Mouse (Mus musculus) kidney, embryonic 14.5 days (tissue): ENCODE results near the gene Nup188. TPM values are rescaled to one million over a fixed set of nuclear protein-coding genes. Genes with fewer than 3 reads are reported as not detected.
A peak's percentile ranks its signal among the peaks of the same experiment; 100 is the strongest.

Experiments
- ATAC-seq: fragments of 200-750 bp; cut with Nextera tagmentation; 2 replicates; pipeline ENCODE4 v1.8.0; 2017; ENCODE audit warnings: moderate number of reproducible peaks, mild to moderate bottlenecking, moderate TSS enrichment, moderate library complexity; ENCODE audit not compliant: low FRiP score, low TSS enrichment
- H3K27ac ChIP-seq: fragments of 300-500 bp; sonication (generic); 2 replicates; pipeline ENCODE4 v1.5.1; 2014; ENCODE audit warnings: low read depth, mild to moderate bottlenecking, low read length, moderate library complexity, mixed read lengths
- H3K27me3 ChIP-seq: fragments of 300-500 bp; sonication (generic); 2 replicates; pipeline ENCODE4 v1.6.1; 2014; ENCODE audit warnings: mild to moderate bottlenecking, low read length; ENCODE audit not compliant: control insufficient read depth, insufficient read depth
- H3K36me3 ChIP-seq: fragments of 300-500 bp; sonication (generic); 2 replicates; pipeline ENCODE4 v1.6.1; 2014; ENCODE audit warnings: low read length, mixed read lengths; ENCODE audit not compliant: control insufficient read depth, insufficient read depth
- H3K4me1 ChIP-seq: fragments of 300-500 bp; sonication (generic); 2 replicates; pipeline ENCODE4 v1.6.1; 2014; ENCODE audit warnings: low read length, mixed read lengths; ENCODE audit not compliant: control insufficient read depth, insufficient read depth
- H3K4me2 ChIP-seq: fragments of 300-500 bp; sonication (generic); replicated peaks from 2 replicates; pipeline ENCODE4 v1.6.1; 2014; ENCODE audit warnings: low read depth, mild to moderate bottlenecking, low read length
- H3K4me3 ChIP-seq: fragments of 300-500 bp; sonication (generic); 2 replicates; pipeline ENCODE4 v1.5.1; 2014; ENCODE audit warnings: mild to moderate bottlenecking, low read length
- H3K9ac ChIP-seq: fragments of 300-500 bp; sonication (generic); 2 replicates; pipeline ENCODE4 v1.6.1; 2014; ENCODE audit warnings: low read depth, mild to moderate bottlenecking, low read length, moderate library complexity
- H3K9me3 ChIP-seq: fragments of 300-500 bp; sonication (generic); 2 replicates; pipeline ENCODE4 v1.6.1; 2016; ENCODE audit warnings: low read length; ENCODE audit not compliant: control insufficient read depth
- WGBS: fragments of 180-500 bp; shearing (Covaris S2); extraction: QIAGEN DNeasy Blood & Tissue Kit; methylation state at CpG from one replicate; pipeline ENCODE4 v1.1.7; 2014; 5-methylcytosine and 5-hydroxymethylcytosine counted together
- polyA plus RNA-seq: library from polyadenylated mRNA; unstranded; fragments of >200 nt; fragmentation: Nextera tagmentation; extraction: Ambion mirVana; gene quantifications from 2 replicates; pipeline ENCODE4 v1.2.1, GENCODE M21; 2014

The Nup188 gene
- 35.2 and 54.4 TPM in 2 replicates for polyA plus RNA-seq

DNA sequence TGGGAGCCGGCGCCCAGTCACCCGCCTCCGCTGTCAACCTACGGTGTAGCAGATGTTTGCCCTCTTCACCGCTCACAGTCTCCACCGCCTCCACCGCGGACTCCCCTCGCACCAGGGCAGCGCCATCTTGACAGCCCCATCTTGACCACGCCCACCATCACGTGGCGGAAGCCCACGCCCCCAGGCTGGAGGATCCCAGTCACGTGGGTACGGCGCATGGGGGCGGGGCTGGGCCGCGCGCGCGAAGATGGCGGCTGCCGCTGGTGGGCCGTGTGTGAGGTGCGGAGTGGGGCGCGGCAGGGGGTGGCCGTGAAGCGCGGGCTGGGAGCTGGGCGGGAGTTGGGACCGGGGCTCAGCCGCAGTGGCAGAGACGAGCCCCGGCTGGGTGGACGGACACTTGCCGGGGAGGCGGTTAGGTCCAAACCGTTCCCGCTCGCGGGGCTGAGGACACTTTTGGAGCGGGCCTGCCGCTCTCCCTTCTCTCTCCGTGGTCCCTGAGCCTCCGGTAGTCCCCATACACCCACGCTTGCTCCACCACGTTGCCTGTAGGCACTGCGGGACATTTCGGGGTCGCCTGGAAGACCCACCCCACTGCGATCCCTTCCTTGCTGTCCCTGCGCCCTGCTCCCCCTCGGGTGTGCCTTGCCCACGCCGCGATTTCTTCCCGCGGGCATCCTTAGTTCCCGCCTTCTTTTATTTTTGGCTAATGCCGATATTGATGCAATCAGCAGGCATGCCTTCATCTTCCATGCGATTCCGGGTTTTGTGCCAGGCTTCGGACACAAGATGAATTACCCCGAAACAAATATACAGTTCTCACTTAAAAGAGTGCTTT, at the start of gene Nup188, which contains the start of gene Dolk:
Nup188 (plus strand) TSS at position 206 of the 835 bp plus-strand sequence.
Dolk (minus strand) TSS at position 143 of the 835 bp plus-strand sequence.
- peak within 1 kb of the TSS; percentile 56; the same call in 1 of the 2 replicates for H3K27ac ChIP-seq
- H3K27me3 ChIP-seq, result no peaks in the 10 kb centered on the region
- peak within 1 kb of the TSS; percentile 87 for H3K9ac ChIP-seq
- under 1% methylated on average over 56 of the region's 68 CpGs for WGBS
- peak within 1 kb of the TSS; percentile 78 for H3K4me3 ChIP-seq
- no peaks in the 10 kb centered on the region for H3K9me3 ChIP-seq
- H3K36me3 ChIP-seq, result peaks cover 4% of the 10 kb centered on the region; the same call in 1 of the 2 replicates
- H3K4me1 ChIP-seq, result peaks cover 17% of the 10 kb centered on the region
- peak within 1 kb of the TSS; percentile 63 for H3K4me2 ChIP-seq
- peak; percentile 95 for ATAC-seq

GRCm38 (mm10) chr2:30236426-30237198, 49.6 kb upstream of the Nup188 start:
- H3K9ac ChIP-seq, result peak overlapping the region; percentile 78
- no peak for ATAC-seq
- peak overlapping the region; percentile 83 for H3K4me2 ChIP-seq
- peaks cover 21% of the 10 kb centered on the region for H3K4me1 ChIP-seq
- peak overlapping the region; percentile 76; the same call in 1 of the 2 replicates for H3K27ac ChIP-seq
- 3% methylated on average over 18 of the region's 18 CpGs for WGBS
- no peaks in the 10 kb centered on the region for H3K27me3 ChIP-seq
- H3K9me3 ChIP-seq, result no peaks in the 10 kb centered on the region
- H3K4me3 ChIP-seq, result peak overlapping the region; percentile 76
- H3K36me3 ChIP-seq, result peaks cover 18% of the 10 kb centered on the region

- Histone ChIP-seq H3K4me2 (peak within 1 kb of the TSS; percentile 83), H3K36me3 (peaks cover 25% of the 10 kb centered on the region), H3K9me3 (no peaks in the 10 kb centered on the region), H3K9ac (peak within 1 kb of the TSS; percentile 86), H3K4me3 (peak within 1 kb of the TSS; percentile 76), H3K4me1 (peaks cover 23% of the 10 kb centered on the region), H3K27me3 (no peaks in the 10 kb centered on the region), H3K27ac (peak within 1 kb of the TSS; percentile 84)
- under 1% methylated on average over 47 of the region's 67 CpGs for WGBS
- ATAC-seq, result peak; percentile 98
These were observed 48.9 kb upstream of the Nup188 start, which contains the start of gene Lrrc8a for GRCm38 (mm10) chr2:30237199-30237880. Gene Lrrc8a, plus strand, starts transcription at chr2:30237715.

GRCm38 (mm10) chr2:30237881-30238280, 48.3 kb upstream of the Nup188 start:
- Histone ChIP-seq H3K9ac (peak overlapping the region; percentile 86), H3K27me3 (no peaks in the 10 kb centered on the region), H3K4me1 (peaks cover 26% of the 10 kb centered on the region), H3K4me3 (peak overlapping the region; percentile 76), H3K9me3 (no peaks in the 10 kb centered on the region), H3K27ac (peak overlapping the region; percentile 84), H3K4me2 (peak overlapping the region; percentile 72), H3K36me3 (peaks cover 28% of the 10 kb centered on the region)
- under 1% methylated on average over 18 of the region's 42 CpGs for WGBS
- peak; percentile 90 for ATAC-seq

DNA sequence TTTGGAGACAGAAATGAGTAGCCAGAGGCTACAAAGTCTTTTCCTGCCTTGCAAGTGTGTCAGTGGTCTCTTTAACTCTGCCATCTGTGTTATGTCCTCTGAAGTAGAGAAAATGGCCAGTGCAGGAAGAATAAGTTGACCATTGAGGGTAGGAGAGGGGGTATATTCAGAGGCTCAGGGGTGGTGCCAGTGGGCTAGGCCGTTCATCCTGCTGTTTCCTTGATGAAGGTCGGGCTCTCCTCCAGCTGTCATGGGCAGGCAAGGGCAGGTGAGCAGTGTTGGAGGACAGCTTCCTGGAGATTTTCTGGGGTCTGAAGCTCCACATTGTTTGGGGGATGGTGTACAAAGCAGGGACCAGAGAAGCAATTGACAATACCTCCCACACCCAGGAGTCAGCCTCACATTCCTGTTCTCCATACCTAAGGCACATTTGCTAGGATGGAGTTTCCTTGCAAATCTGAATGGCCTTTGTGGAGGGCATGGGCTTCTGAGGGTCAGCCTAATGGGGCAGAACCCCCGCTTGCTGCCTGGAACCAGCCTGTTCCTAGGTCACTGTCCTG, 47.2 kb upstream of the Nup188 start:
- Histone ChIP-seq H3K4me1 (peaks cover 26% of the 10 kb centered on the region), H3K4me2 (peak overlapping the region; percentile 72), H3K27me3 (no peaks in the 10 kb centered on the region), H3K36me3 (peaks cover 37% of the 10 kb centered on the region), H3K4me3 (peak overlapping the region; percentile 76), H3K27ac (peak overlapping the region; percentile 24; the same call in 1 of the 2 replicates), H3K9me3 (no peaks in the 10 kb centered on the region), H3K9ac (peak overlapping the region; percentile 86)
- no peak for ATAC-seq
- WGBS, result 66% methylated on average over 3 of the region's 3 CpGs

DNA sequence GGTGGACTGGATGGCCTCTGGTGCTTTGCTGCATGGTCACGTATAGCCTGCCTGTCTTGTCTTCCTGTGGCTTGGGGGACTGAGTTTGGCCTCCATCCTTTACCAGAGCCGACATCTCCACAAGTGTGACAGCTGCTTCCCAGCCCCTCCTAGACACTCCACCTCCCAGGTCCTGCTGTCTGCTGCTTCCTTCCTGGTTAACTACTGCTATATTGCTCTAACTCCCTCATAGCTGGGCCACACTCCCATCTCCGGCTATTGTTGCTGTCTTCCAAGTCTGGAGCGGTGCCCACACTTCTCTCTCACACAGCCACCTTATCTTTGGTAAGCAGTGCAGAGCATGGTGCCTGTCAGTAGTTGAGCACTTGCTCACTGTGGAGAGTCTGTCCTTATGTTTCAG, 46.4 kb upstream of the Nup188 start:
- no peak for ATAC-seq
- Histone ChIP-seq H3K27ac (peak overlapping the region; percentile 37; the same call in 1 of the 2 replicates), H3K36me3 (peaks cover 44% of the 10 kb centered on the region), H3K4me1 (peaks cover 29% of the 10 kb centered on the region), H3K9me3 (no peaks in the 10 kb centered on the region), H3K4me2 (0 out of 2 replicates have a peak overlapping the region, but pooled peaks have one; percentile 2), H3K27me3 (no peaks in the 10 kb centered on the region), H3K4me3 (no peak overlapping the region), H3K9ac (peak overlapping the region; percentile 86)
- WGBS, result 70% methylated on average over 4 of the region's 4 CpGs

DNA sequence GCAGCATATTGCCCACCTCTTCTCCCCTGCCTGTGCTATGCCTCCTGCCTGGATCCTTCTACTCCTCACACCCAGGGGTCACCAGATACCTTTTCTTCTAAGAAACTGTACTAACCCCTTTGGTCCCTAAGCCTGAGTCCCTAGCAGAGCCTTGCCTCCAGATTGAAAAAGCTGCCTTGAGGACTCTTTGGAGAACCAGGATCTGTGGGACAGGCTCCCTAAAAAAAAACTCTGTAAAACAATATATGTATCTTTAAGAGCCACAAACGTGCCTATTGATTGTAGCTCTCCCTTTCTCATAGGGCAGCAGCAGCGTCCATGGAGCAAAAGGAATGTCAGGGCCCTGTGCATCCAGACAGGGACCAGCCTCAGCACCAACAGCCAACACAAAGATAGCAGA, 45.9 kb upstream of the Nup188 start, which contains the start of gene Gm28035:
Gm28035 (plus strand) TSS at position 301 of the 400 bp plus-strand sequence.
- H3K9me3 ChIP-seq, result no peaks in the 10 kb centered on the region
- peak within 1 kb of the TSS; percentile 86 for H3K9ac ChIP-seq
- H3K4me2 ChIP-seq, result 0 out of 2 replicates have a peak within 1 kb of the TSS, but pooled peaks have one; percentile 2
- 82% methylated on average over 2 of the region's 2 CpGs for WGBS
- no peaks in the 10 kb centered on the region for H3K27me3 ChIP-seq
- no peak for ATAC-seq
- H3K36me3 ChIP-seq, result peaks cover 46% of the 10 kb centered on the region
- peak within 1 kb of the TSS; percentile 37; the same call in 1 of the 2 replicates for H3K27ac ChIP-seq
- no peak within 1 kb of the TSS for H3K4me3 ChIP-seq
- H3K4me1 ChIP-seq, result peaks cover 29% of the 10 kb centered on the region

GRCm38 (mm10) chr2:30242509-30242908, 43.7 kb upstream of the Nup188 start:
- Histone ChIP-seq H3K4me1 (peaks cover 23% of the 10 kb centered on the region), H3K9ac (no peak overlapping the region), H3K4me3 (no peak overlapping the region), H3K4me2 (no peak overlapping the region), H3K36me3 (peaks cover 54% of the 10 kb centered on the region), H3K27me3 (no peaks in the 10 kb centered on the region), H3K9me3 (no peaks in the 10 kb centered on the region), H3K27ac (no peak overlapping the region)
- ATAC-seq, result no peak
- 42% methylated on average over 4 of the region's 4 CpGs for WGBS
